Mouse (Mus musculus): ENCODE measurements around the gene Zfp568.
"Not testable (repeated sequence)": the region's sequence is repeated elsewhere in the genome, so short reads cannot be mapped to it uniquely, and the experiment has no call there.

Zfp568 gene

GRCm38 (mm10) chr7:29954731-29955130 lies 29.0 kb upstream of the Zfp568 start:
- no peaks in the 10 kb centered on the region for H3K27me3 ChIP-seq (ENCODE audit: insufficient read depth, low read length)
- TF ChIP-seq POU5F1 (IDR thresholded peaks at IDR 0.05; ENCODE audit: borderline replicate concordance, low read length) = no peak
- TF ChIP-seq CTCF (conservative IDR thresholded peaks at IDR 0.05; ENCODE audit: low read length) = peak; percentile 95
- H3K36me3 ChIP-seq (ENCODE audit: insufficient read depth, low read length) = peaks cover 11% of the 10 kb centered on the region; the same call in 1 of the 2 replicates
- H3K4me1 ChIP-seq (replicated peaks; ENCODE audit: low read depth, low read length) = peaks cover 13% of the 10 kb centered on the region
- H3K9me3 ChIP-seq (ENCODE audit: low read length) = no peaks in the 10 kb centered on the region
- peak overlapping the region; percentile 85; the same call in 1 of the 2 replicates for H3K4me3 ChIP-seq (replicated peaks; ENCODE audit: low read length)

- TF ChIP-seq NANOG (IDR thresholded peaks at IDR 0.05; ENCODE audit: borderline replicate concordance, low read length) (no peak), CTCF (conservative IDR thresholded peaks at IDR 0.05; ENCODE audit: low read length) (no peak), POU5F1 (IDR thresholded peaks at IDR 0.05; ENCODE audit: borderline replicate concordance, low read length) (no peak)
- Histone ChIP-seq H3K36me3 (ENCODE audit: insufficient read depth, low read length) (no peaks in the 10 kb centered on the region), H3K27me3 (ENCODE audit: insufficient read depth, low read length) (no peaks in the 10 kb centered on the region), H3K4me1 (replicated peaks; ENCODE audit: low read depth, low read length) (peaks cover 13% of the 10 kb centered on the region), H3K9me3 (ENCODE audit: low read length) (no peaks in the 10 kb centered on the region), H3K4me3 (replicated peaks; ENCODE audit: low read length) (peak overlapping the region; percentile 29; the same call in 1 of the 2 replicates)
Measured at GRCm38 (mm10) chr7:29956257-29956656, 27.5 kb upstream of the Zfp568 start.

GRCm38 (mm10) chr7:29958125-29958724 lies 25.5 kb upstream of the Zfp568 start:
- TF ChIP-seq CTCF (conservative IDR thresholded peaks at IDR 0.05; ENCODE audit: low read length) (no peak), NANOG (IDR thresholded peaks at IDR 0.05; ENCODE audit: borderline replicate concordance, low read length) (no peak), POU5F1 (IDR thresholded peaks at IDR 0.05; ENCODE audit: borderline replicate concordance, low read length) (no peak)

GRCm38 (mm10) chr7:29959004-29959403 lies 24.8 kb upstream of the Zfp568 start:
- Histone ChIP-seq H3K4me3 (replicated peaks; ENCODE audit: low read length) (no peak overlapping the region), H3K27me3 (ENCODE audit: insufficient read depth, low read length) (no peaks in the 10 kb centered on the region)

More at GRCm38 (mm10) chr7:29958125-29958724, 25.5 kb upstream of the Zfp568 start:
- no peaks in the 10 kb centered on the region for H3K36me3 ChIP-seq (ENCODE audit: insufficient read depth, low read length)
- H3K27me3 ChIP-seq (ENCODE audit: insufficient read depth, low read length) = no peaks in the 10 kb centered on the region
- no peak overlapping the region for H3K4me3 ChIP-seq (replicated peaks; ENCODE audit: low read length)
- H3K4me1 ChIP-seq (replicated peaks; ENCODE audit: low read depth, low read length) = peaks cover 13% of the 10 kb centered on the region
- peaks cover 10% of the 10 kb centered on the region; the same call in 1 of the 2 replicates for H3K9me3 ChIP-seq (ENCODE audit: low read length)

GRCm38 (mm10) chr7:29965115-29965810 lies 18.5 kb upstream of the Zfp568 start:
- H3K4me1 ChIP-seq (replicated peaks; ENCODE audit: low read depth, low read length) = not testable (repeated sequence)

More at GRCm38 (mm10) chr7:29959004-29959403, 24.8 kb upstream of the Zfp568 start:
- Histone ChIP-seq H3K9me3 (ENCODE audit: low read length) (peaks cover 10% of the 10 kb centered on the region; the same call in 1 of the 2 replicates), H3K4me1 (replicated peaks; ENCODE audit: low read depth, low read length) (peaks cover 12% of the 10 kb centered on the region), H3K36me3 (ENCODE audit: insufficient read depth, low read length) (no peaks in the 10 kb centered on the region)
- TF ChIP-seq POU5F1 (IDR thresholded peaks at IDR 0.05; ENCODE audit: borderline replicate concordance, low read length) (no peak), CTCF (conservative IDR thresholded peaks at IDR 0.05; ENCODE audit: low read length) (peak; percentile 54)

GRCm38 (mm10) chr7:29970686-29971085 lies 13.1 kb upstream of the Zfp568 start:
- no peaks in the 10 kb centered on the region for H3K36me3 ChIP-seq (ENCODE audit: insufficient read depth, low read length)
- peaks cover 26% of the 10 kb centered on the region for H3K4me1 ChIP-seq (replicated peaks; ENCODE audit: low read depth, low read length)
- H3K4me3 ChIP-seq (replicated peaks; ENCODE audit: low read length) = peak overlapping the region; percentile 52
- no peak for TF ChIP-seq CTCF (conservative IDR thresholded peaks at IDR 0.05; ENCODE audit: low read length)
- TF ChIP-seq POU5F1 (IDR thresholded peaks at IDR 0.05; ENCODE audit: borderline replicate concordance, low read length) = no peak
- no peaks in the 10 kb centered on the region for H3K27me3 ChIP-seq (ENCODE audit: insufficient read depth, low read length)
- peaks cover 10% of the 10 kb centered on the region for H3K9me3 ChIP-seq (ENCODE audit: low read length)

More at GRCm38 (mm10) chr7:29965115-29965810, 18.5 kb upstream of the Zfp568 start:
- Histone ChIP-seq H3K9me3 (ENCODE audit: low read length) (peaks cover 20% of the 10 kb centered on the region), H3K4me3 (replicated peaks; ENCODE audit: low read length) (peak overlapping the region; percentile 20)
- H3K27me3 ChIP-seq (ENCODE audit: insufficient read depth, low read length); H3K36me3 ChIP-seq (ENCODE audit: insufficient read depth, low read length): not testable (repeated sequence)

- H3K27me3 ChIP-seq (ENCODE audit: insufficient read depth, low read length) = no peaks in the 10 kb centered on the region
- H3K4me3 ChIP-seq (replicated peaks; ENCODE audit: low read length) = peak overlapping the region; percentile 58; the same call in 1 of the 2 replicates
- peaks cover 10% of the 10 kb centered on the region for H3K9me3 ChIP-seq (ENCODE audit: low read length)
- TF ChIP-seq CTCF (conservative IDR thresholded peaks at IDR 0.05; ENCODE audit: low read length) = no peak
- no peak for TF ChIP-seq POU5F1 (IDR thresholded peaks at IDR 0.05; ENCODE audit: borderline replicate concordance, low read length)
- TF ChIP-seq NANOG (IDR thresholded peaks at IDR 0.05; ENCODE audit: borderline replicate concordance, low read length) = no peak
- peaks cover 51% of the 10 kb centered on the region for H3K4me1 ChIP-seq (replicated peaks; ENCODE audit: low read depth, low read length)
- H3K36me3 ChIP-seq (ENCODE audit: insufficient read depth, low read length) = peaks cover 9% of the 10 kb centered on the region
Measured at GRCm38 (mm10) chr7:29980761-29981160, 3.0 kb upstream of the Zfp568 start.

- Histone ChIP-seq H3K36me3 (ENCODE audit: insufficient read depth, low read length) (peaks cover 16% of the 10 kb centered on the region), H3K4me1 (replicated peaks; ENCODE audit: low read depth, low read length) (peaks cover 58% of the 10 kb centered on the region), H3K4me3 (replicated peaks; ENCODE audit: low read length) (peak overlapping the region; percentile 58), H3K27me3 (ENCODE audit: insufficient read depth, low read length) (no peaks in the 10 kb centered on the region), H3K9me3 (ENCODE audit: low read length) (peaks cover 10% of the 10 kb centered on the region)
- no peak for TF ChIP-seq NANOG (IDR thresholded peaks at IDR 0.05; ENCODE audit: borderline replicate concordance, low read length)
- TF ChIP-seq POU5F1 (IDR thresholded peaks at IDR 0.05; ENCODE audit: borderline replicate concordance, low read length) = no peak
- peak; percentile 66 for TF ChIP-seq CTCF (conservative IDR thresholded peaks at IDR 0.05; ENCODE audit: low read length)
Measured at GRCm38 (mm10) chr7:29981455-29981854, 2.3 kb upstream of the Zfp568 start.

All from E14TG2a.4 (cell line).